Mouse (Mus musculus): ENCODE results near the gene Yars2. TPM values are rescaled to one million over a fixed set of nuclear protein-coding genes. Genes with fewer than 3 reads are reported as not detected.

Gene Yars2
- polyA plus RNA-seq, 1 experiment: 22.4 TPM

- H3K4me3 ChIP-seq (replicated peaks; ENCODE audit: insufficient read depth, low read depth, low read length): no peak overlapping the region
- 61% methylated on average over 3 of the region's 3 CpGs for WGBS
- no peaks in the 10 kb centered on the region for H3K4me1 ChIP-seq (ENCODE audit: control insufficient read depth, insufficient read depth, low read length)
- H3K27ac ChIP-seq (ENCODE audit: insufficient read depth, low read length): no peak overlapping the region
- H3K27me3 ChIP-seq (ENCODE audit: control insufficient read depth, insufficient read depth, low read length): no peaks in the 10 kb centered on the region
- DNase-seq: no peak
- no peak for TF ChIP-seq POLR2A (IDR thresholded peaks at IDR 0.05; ENCODE audit: borderline replicate concordance, insufficient read depth, low read length)
- no peak for TF ChIP-seq CTCF (IDR thresholded peaks at IDR 0.05; ENCODE audit: borderline replicate concordance, insufficient read depth, low read depth, low read length)
Measured at GRCm38 (mm10) chr16:16272978-16273377, 29.8 kb upstream of the Yars2 start.

- 85% methylated on average over 6 of the region's 6 CpGs for WGBS
- H3K27ac ChIP-seq (ENCODE audit: insufficient read depth, low read length): no peak overlapping the region
- H3K4me1 ChIP-seq (ENCODE audit: control insufficient read depth, insufficient read depth, low read length): no peaks in the 10 kb centered on the region
- DNase-seq: no peak
- no peak overlapping the region for H3K4me3 ChIP-seq (replicated peaks; ENCODE audit: insufficient read depth, low read depth, low read length)
- TF ChIP-seq CTCF (IDR thresholded peaks at IDR 0.05; ENCODE audit: borderline replicate concordance, insufficient read depth, low read depth, low read length): no peak
- TF ChIP-seq POLR2A (IDR thresholded peaks at IDR 0.05; ENCODE audit: borderline replicate concordance, insufficient read depth, low read length): no peak
- H3K27me3 ChIP-seq (ENCODE audit: control insufficient read depth, insufficient read depth, low read length): no peaks in the 10 kb centered on the region
Measured at GRCm38 (mm10) chr16:16273752-16274151, 29.0 kb upstream of the Yars2 start.

- DNase-seq: peak in 1 of 2 experiments; percentile 61
- peaks cover 2% of the 10 kb centered on the region; the same call in 1 of the 2 replicates for H3K4me1 ChIP-seq (ENCODE audit: control insufficient read depth, insufficient read depth, low read length)
- no peaks in the 10 kb centered on the region for H3K27me3 ChIP-seq (ENCODE audit: control insufficient read depth, insufficient read depth, low read length)
- H3K4me3 ChIP-seq (replicated peaks; ENCODE audit: insufficient read depth, low read depth, low read length): peak overlapping the region; percentile 84
- TF ChIP-seq CTCF (IDR thresholded peaks at IDR 0.05; ENCODE audit: borderline replicate concordance, insufficient read depth, low read depth, low read length) (no peak), POLR2A (IDR thresholded peaks at IDR 0.05; ENCODE audit: borderline replicate concordance, insufficient read depth, low read length) (no peak)
- H3K27ac ChIP-seq (ENCODE audit: insufficient read depth, low read length): peak overlapping the region; percentile 21; the same call in 1 of the 2 replicates
- WGBS: under 1% methylated on average over 61 of the region's 61 CpGs
Measured at GRCm38 (mm10) chr16:16303138-16303827, 518 bp downstream of the Yars2 start.

DNA sequence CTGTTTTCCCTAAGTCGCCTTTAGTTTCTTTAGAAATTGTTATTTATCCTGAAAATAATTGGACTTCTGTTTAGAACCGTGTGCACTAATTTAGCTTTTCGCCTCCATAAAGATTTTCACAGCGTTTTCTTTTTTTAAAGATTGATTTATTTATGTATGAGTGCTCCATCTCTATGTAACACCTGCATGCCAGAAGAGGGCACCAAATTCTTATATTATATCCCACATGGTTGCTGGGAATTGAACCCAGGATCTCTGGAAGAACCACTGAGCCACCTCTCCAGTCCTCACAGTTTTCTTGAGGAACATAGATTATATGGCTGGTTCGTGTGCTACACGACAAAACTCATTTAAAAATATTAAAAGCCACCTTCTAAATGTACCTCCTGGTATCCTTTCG is 1.1 kb downstream of the Yars2 start:
- Histone ChIP-seq H3K27ac (ENCODE audit: insufficient read depth, low read length) (no peak overlapping the region), H3K27me3 (ENCODE audit: control insufficient read depth, insufficient read depth, low read length) (no peaks in the 10 kb centered on the region), H3K4me1 (ENCODE audit: control insufficient read depth, insufficient read depth, low read length) (peaks cover 2% of the 10 kb centered on the region; the same call in 1 of the 2 replicates), H3K4me3 (replicated peaks; ENCODE audit: insufficient read depth, low read depth, low read length) (no peak overlapping the region)
- WGBS: 21% methylated on average over 7 of the region's 7 CpGs
- TF ChIP-seq POLR2A (IDR thresholded peaks at IDR 0.05; ENCODE audit: borderline replicate concordance, insufficient read depth, low read length): no peak
- no peak for TF ChIP-seq CTCF (IDR thresholded peaks at IDR 0.05; ENCODE audit: borderline replicate concordance, insufficient read depth, low read depth, low read length)
- peak in 1 of 2 experiments; percentile 10 for DNase-seq

DNA sequence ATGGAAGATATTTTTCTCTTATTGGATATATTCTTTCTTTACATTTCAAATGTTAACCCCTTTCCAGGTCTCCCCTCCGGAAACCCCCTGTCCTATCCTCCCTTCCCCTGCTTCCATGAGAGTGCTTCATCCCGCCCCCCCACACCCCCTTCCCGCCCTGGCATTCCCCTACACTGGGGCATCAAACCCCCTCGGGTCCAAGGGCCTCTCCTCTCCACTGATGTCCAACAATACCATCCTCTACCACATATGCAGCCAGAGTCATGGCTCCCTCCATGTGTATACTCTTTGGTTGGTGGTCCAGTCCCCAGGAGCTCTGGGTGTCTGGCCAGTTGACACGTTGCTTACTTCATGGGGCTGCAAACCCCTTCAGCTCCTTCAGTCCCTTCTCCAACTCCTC is 8.6 kb downstream of the Yars2 start:
- 78% methylated on average over 5 of the region's 5 CpGs for WGBS
- no peak for TF ChIP-seq CTCF (IDR thresholded peaks at IDR 0.05; ENCODE audit: borderline replicate concordance, insufficient read depth, low read depth, low read length)
- no peak for TF ChIP-seq POLR2A (IDR thresholded peaks at IDR 0.05; ENCODE audit: borderline replicate concordance, insufficient read depth, low read length)
- H3K4me3 ChIP-seq (replicated peaks; ENCODE audit: insufficient read depth, low read depth, low read length): no peak overlapping the region
- DNase-seq: no peak
- H3K27ac ChIP-seq (ENCODE audit: insufficient read depth, low read length): no peak overlapping the region
- no peaks in the 10 kb centered on the region for H3K27me3 ChIP-seq (ENCODE audit: control insufficient read depth, insufficient read depth, low read length)
- H3K4me1 ChIP-seq (ENCODE audit: control insufficient read depth, insufficient read depth, low read length): no peaks in the 10 kb centered on the region

DNA sequence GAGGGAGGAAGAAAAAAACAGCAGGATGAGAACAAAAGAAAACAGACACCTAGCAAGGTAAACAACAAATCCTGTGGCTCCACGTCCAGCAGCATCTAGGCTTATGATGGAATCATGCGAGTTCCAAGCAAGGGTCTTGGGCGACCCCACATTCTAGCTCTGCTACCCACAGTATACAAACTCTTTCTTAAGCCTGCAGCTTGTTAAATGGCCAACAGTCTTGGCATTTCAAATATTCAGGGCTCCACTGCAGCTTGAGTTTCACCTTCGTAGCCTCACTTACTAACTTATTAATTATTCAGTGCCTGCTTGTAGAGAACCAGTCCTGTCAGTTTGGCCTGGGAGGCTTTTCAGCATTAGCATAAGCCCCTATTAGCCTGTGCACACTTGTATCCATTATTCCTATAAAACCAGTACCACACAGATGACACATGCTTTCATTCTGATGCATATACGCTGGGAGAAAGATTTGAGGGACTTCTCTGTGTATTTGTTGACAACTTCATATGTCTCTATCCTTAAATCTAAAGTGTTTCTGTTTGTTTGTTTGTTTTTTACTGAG is 23.1 kb downstream of the Yars2 start:
- no peak overlapping the region for H3K4me3 ChIP-seq (replicated peaks; ENCODE audit: insufficient read depth, low read depth, low read length)
- WGBS: 87% methylated on average over 5 of the region's 5 CpGs
- no peaks in the 10 kb centered on the region for H3K4me1 ChIP-seq (ENCODE audit: control insufficient read depth, insufficient read depth, low read length)
- DNase-seq: no peak
- TF ChIP-seq CTCF (IDR thresholded peaks at IDR 0.05; ENCODE audit: borderline replicate concordance, insufficient read depth, low read depth, low read length) (no peak), POLR2A (IDR thresholded peaks at IDR 0.05; ENCODE audit: borderline replicate concordance, insufficient read depth, low read length) (no peak)
- no peaks in the 10 kb centered on the region for H3K27me3 ChIP-seq (ENCODE audit: control insufficient read depth, insufficient read depth, low read length)
- H3K27ac ChIP-seq (ENCODE audit: insufficient read depth, low read length): no peak overlapping the region

GRCm38 (mm10) chr16:16346420-16346819 is 43.7 kb downstream of the Yars2 start:
- TF ChIP-seq POLR2A (IDR thresholded peaks at IDR 0.05; ENCODE audit: borderline replicate concordance, insufficient read depth, low read length): no peak
- TF ChIP-seq CTCF (IDR thresholded peaks at IDR 0.05; ENCODE audit: borderline replicate concordance, insufficient read depth, low read depth, low read length): no peak
- WGBS: 65% methylated on average over 5 of the region's 5 CpGs

DNA sequence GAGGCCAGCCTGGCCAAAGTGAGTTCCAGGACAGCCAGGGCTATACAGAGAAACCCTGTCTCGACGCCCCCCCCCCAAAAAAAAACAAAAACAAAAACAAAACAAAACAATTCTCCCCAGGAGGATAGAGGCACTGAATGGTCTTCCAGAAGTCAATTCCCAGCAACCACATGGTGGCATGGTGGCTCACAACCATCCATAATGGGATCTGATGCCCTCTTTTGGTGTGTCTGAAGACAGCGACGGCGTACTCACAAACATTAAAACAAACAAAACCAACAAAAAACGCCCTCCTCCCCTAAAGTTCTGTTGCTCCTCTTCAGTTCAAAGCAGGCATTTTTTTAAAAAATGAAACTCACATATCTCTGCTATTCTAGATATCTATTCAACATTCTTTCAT is 55.1 kb downstream of the Yars2 start:
- Histone ChIP-seq H3K4me3 (replicated peaks; ENCODE audit: insufficient read depth, low read depth, low read length) (peak overlapping the region; percentile 99), H3K4me1 (ENCODE audit: control insufficient read depth, insufficient read depth, low read length) (no peaks in the 10 kb centered on the region), H3K27me3 (ENCODE audit: control insufficient read depth, insufficient read depth, low read length) (no peaks in the 10 kb centered on the region), H3K27ac (ENCODE audit: insufficient read depth, low read length) (no peak overlapping the region)
- 3% methylated on average over 6 of the region's 6 CpGs for WGBS
- peak; percentile 17 to 21 for DNase-seq
- TF ChIP-seq POLR2A (IDR thresholded peaks at IDR 0.05; ENCODE audit: borderline replicate concordance, insufficient read depth, low read length): no peak
- TF ChIP-seq CTCF (IDR thresholded peaks at IDR 0.05; ENCODE audit: borderline replicate concordance, insufficient read depth, low read depth, low read length): peak; percentile 17; the same call in 1 of the 2 replicates

More at GRCm38 (mm10) chr16:16346420-16346819, 43.7 kb downstream of the Yars2 start:
- H3K27me3 ChIP-seq (ENCODE audit: control insufficient read depth, insufficient read depth, low read length): no peaks in the 10 kb centered on the region
- no peak for DNase-seq
- H3K4me3 ChIP-seq (replicated peaks; ENCODE audit: insufficient read depth, low read depth, low read length): no peak overlapping the region
- no peak overlapping the region for H3K27ac ChIP-seq (ENCODE audit: insufficient read depth, low read length)
- H3K4me1 ChIP-seq (ENCODE audit: control insufficient read depth, insufficient read depth, low read length): no peaks in the 10 kb centered on the region
